10 mouse cellular contexts compared by ENCODE assay signal in the genomic region with DNA sequence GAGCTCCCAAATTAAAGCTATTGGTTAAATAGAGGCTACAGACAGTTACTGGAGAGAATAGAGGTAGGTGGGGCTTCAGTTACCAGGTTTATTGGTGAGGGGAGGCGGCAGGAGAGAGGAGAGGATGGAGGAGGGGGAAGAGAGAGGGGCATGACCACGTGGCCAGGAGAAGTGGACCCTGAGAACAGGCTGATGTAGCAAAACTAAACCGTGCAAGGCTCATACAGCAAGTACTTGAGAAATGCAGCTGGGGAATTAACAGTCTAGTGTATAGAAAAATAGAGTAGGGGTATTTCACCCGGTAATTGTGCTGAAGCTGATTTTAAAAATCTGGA. TPM values are rescaled to one million over a fixed set of nuclear protein-coding genes. Genes with fewer than 3 reads are reported as not detected.
DNase-seq lines count a peak whose midpoint lies in the region; ATAC-seq and TF ChIP-seq lines count a peak whose summit lies in the region.
"Had no signal": no experiment of that assay in that cellular context is flagged by ENCODE, and none has a peak within 500 bp of the region (broad histone marks: within the 10 kb centered on the region; RNA-seq: fewer than 3 reads in every experiment).

No protein-coding gene starts in this region.

- H3K4me1 ChIP-seq in heart, embryonic 14.5 days (ENCODE audit: control insufficient read depth in 2 of 2, insufficient read depth in 2 of 2, low read length in 2 of 2): peaks cover 9 to 12% of the 10 kb centered on the region in 2 experiments
- no peaks in the 10 kb centered on the region for H3K4me1 ChIP-seq in neural tube, embryonic 11.5 days (ENCODE audit: control insufficient read depth, insufficient read depth, low read length)
- peaks cover 24% of the 10 kb centered on the region for H3K4me1 ChIP-seq in limb, embryonic 12.5 days (replicated peaks)
- 0 out of 2 replicates have a peak, but pooled peaks cover 5% of the 10 kb centered on the region for H3K4me1 ChIP-seq in stomach, postnatal 0 days (replicated peaks; ENCODE audit: control insufficient read depth, insufficient read depth)

- WGBS in heart, embryonic 14.5 days: 12% methylated on average over 4 of the region's 4 CpGs
- 8% methylated on average over 4 of the region's 4 CpGs for WGBS in neural tube, embryonic 11.5 days
- 13% methylated on average over 4 of the region's 4 CpGs for WGBS in limb, embryonic 12.5 days
- WGBS in stomach, postnatal 0 days: 23% methylated on average over 4 of the region's 4 CpGs

- ATAC-seq in heart, embryonic 14.5 days (ENCODE audit: insufficient number of reproducible peaks, insufficient read depth, low FRiP score, low read depth): no peak
- no peak for ATAC-seq in neural tube, embryonic 11.5 days (ENCODE audit: insufficient read depth, low FRiP score, low TSS enrichment)
- no peak for ATAC-seq in limb, embryonic 12.5 days (ENCODE audit: insufficient number of reproducible peaks, insufficient read depth, low FRiP score, low TSS enrichment, low read depth)
- ATAC-seq in stomach, postnatal 0 days (ENCODE audit: low FRiP score, low TSS enrichment): peak; percentile 38; the same call in 1 of the 2 replicates
- ATAC-seq: CD4-positive, CD25-positive, alpha-beta regulatory T cell, adult 4 months had no signal

- intact Hi-C loops in heart, postnatal 25 days (cut with DNase I): no loop called here

- no peak overlapping the region for H3K9ac ChIP-seq in heart, embryonic 14.5 days (ENCODE audit: low read length)
- no peak overlapping the region for H3K9ac ChIP-seq in neural tube, embryonic 11.5 days (ENCODE audit: low read length)
- H3K9ac ChIP-seq in limb, embryonic 12.5 days (replicated peaks): no peak overlapping the region
- H3K9ac ChIP-seq in stomach, postnatal 0 days (ENCODE audit: low read length): no peak overlapping the region

- H3K4me2 ChIP-seq in heart, embryonic 14.5 days (ENCODE audit: low read length): peak overlapping the region; percentile 59
- peak overlapping the region; percentile 14; the same call in 1 of the 2 replicates for H3K4me2 ChIP-seq in neural tube, embryonic 11.5 days (ENCODE audit: low read depth)
- H3K4me2 ChIP-seq in limb, embryonic 12.5 days: peak overlapping the region; percentile 50
- H3K4me2 ChIP-seq in stomach, postnatal 0 days (replicated peaks; ENCODE audit: low read depth): no peak overlapping the region

- no peaks in the 10 kb centered on the region for H3K9me3 ChIP-seq in heart, embryonic 14.5 days (ENCODE audit: control insufficient read depth, low read length)
- H3K9me3 ChIP-seq in neural tube, embryonic 11.5 days (ENCODE audit: control insufficient read depth, low read length): no peaks in the 10 kb centered on the region
- H3K9me3 ChIP-seq in limb, embryonic 12.5 days: no peaks in the 10 kb centered on the region
- no peaks in the 10 kb centered on the region for H3K9me3 ChIP-seq in stomach, postnatal 0 days (ENCODE audit: control insufficient read depth, low read length)

- DNase-seq in heart, postnatal 25 days (ENCODE audit: low spot score): no peak
- DNase-seq in neural tube, embryonic 11.5 days (ENCODE audit: low spot score): no peak
- no peak for DNase-seq in neural tube, embryonic 10.5 days (ENCODE audit: extremely low spot score, low spot score)
- DNase-seq in stomach, postnatal 0 days (ENCODE audit: low spot score): no peak
- no peak for DNase-seq in urinary bladder, postnatal 4 days (ENCODE audit: low spot score in 2 of 2)
- no peak for DNase-seq in B cell, adult 2 months
- DNase-seq: cerebellum, adult 2 months had no signal

- 0 out of 4 replicates have a peak overlapping the region, but pooled peaks of 1 of the 2 experiments have one; percentile 4 for H3K4me3 ChIP-seq in heart, embryonic 14.5 days (ENCODE audit: control insufficient read depth in 1 of 2, insufficient read depth in 1 of 2, low read depth in 1 of 2, low read length in 2 of 2)
- H3K4me3 ChIP-seq in neural tube, embryonic 11.5 days (ENCODE audit: low read depth, low read length): no peak overlapping the region
- peak overlapping the region; percentile 13; the same call in 1 of the 2 replicates for H3K4me3 ChIP-seq in limb, embryonic 12.5 days (replicated peaks)
- no peak overlapping the region for H3K4me3 ChIP-seq in stomach, postnatal 0 days (ENCODE audit: low read depth, low read length)

- H3K27me3 ChIP-seq in heart, embryonic 14.5 days (ENCODE audit: control insufficient read depth, insufficient read depth, low read length): peaks cover 4% of the 10 kb centered on the region; the same call in 1 of the 2 replicates
- H3K27me3 ChIP-seq in neural tube, embryonic 11.5 days (ENCODE audit: control insufficient read depth, insufficient read depth, low read length): no peaks in the 10 kb centered on the region
- peaks cover 5% of the 10 kb centered on the region; the same call in 1 of the 2 replicates for H3K27me3 ChIP-seq in limb, embryonic 12.5 days
- H3K27me3 ChIP-seq in stomach, postnatal 0 days (ENCODE audit: control insufficient read depth, insufficient read depth, low read length): no peaks in the 10 kb centered on the region

- no peaks in the 10 kb centered on the region for H3K36me3 ChIP-seq in heart, embryonic 14.5 days (ENCODE audit: control insufficient read depth, insufficient read depth, low read length)
- no peaks in the 10 kb centered on the region for H3K36me3 ChIP-seq in neural tube, embryonic 11.5 days (ENCODE audit: control insufficient read depth, insufficient read depth, low read length)
- H3K36me3 ChIP-seq in limb, embryonic 12.5 days: no peaks in the 10 kb centered on the region
- no peaks in the 10 kb centered on the region for H3K36me3 ChIP-seq in stomach, postnatal 0 days (ENCODE audit: control insufficient read depth, insufficient read depth, low read length)

- TF ChIP-seq EP300 in stomach, postnatal 0 days (optimal IDR thresholded peaks at IDR 0.05): no peak

- no peak for TF ChIP-seq CTCF in stomach, postnatal 0 days (IDR thresholded peaks at IDR 0.05; ENCODE audit: low read depth)

- H3K27ac ChIP-seq in heart, embryonic 14.5 days (replicated peaks in 1 of 2; ENCODE audit: control insufficient read depth in 1 of 2, insufficient read depth in 1 of 2, low read depth in 2 of 2, low read length in 2 of 2): peak overlapping the region in 1 of 2 experiments; percentile 1; a peak in 1 of 4 replicates
- no peak overlapping the region for H3K27ac ChIP-seq in neural tube, embryonic 11.5 days (ENCODE audit: low read depth, low read length)
- H3K27ac ChIP-seq in limb, embryonic 12.5 days: no peak overlapping the region
- H3K27ac ChIP-seq in stomach, postnatal 0 days (replicated peaks): no peak overlapping the region

RNA-seq across cellular contexts. Expression of gene Kctd3, which starts 5.9 kb away (rescaled TPM):
- polyA plus RNA-seq in heart, embryonic 14.5 days (2014; fragmentation: Nextera tagmentation; extraction: Ambion mirVana): 25.9 and 27.8 TPM in 2 replicates
- 10 to 100 TPM; 24.8 to 30.8 TPM for total RNA-seq in heart, postnatal 25 days (2021)
- polyA plus RNA-seq in neural tube, embryonic 11.5 days (2014; fragmentation: Nextera tagmentation; extraction: Ambion mirVana): 40.6 and 41.1 TPM in 2 replicates
- 44.5 and 46.5 TPM in 2 replicates for polyA plus RNA-seq in limb, embryonic 12.5 days (2016; fragmentation: Nextera tagmentation; extraction: Ambion mirVana)
- 13.6 and 16.0 TPM in 2 replicates for polyA plus RNA-seq in stomach, postnatal 0 days (2015; fragmentation: Nextera tagmentation; extraction: Ambion mirVana)
